Mouse (Mus musculus): Measurements from ENCODE around the gene Fam227a. TPM values are rescaled to one million over a fixed set of nuclear protein-coding genes. Genes with fewer than 3 reads are reported as not detected.
"Not testable (repeated sequence)": the region's sequence is repeated elsewhere in the genome, so short reads cannot be mapped to it uniquely, and the experiment has no call there.

The Fam227a gene
- polyA plus RNA-seq, 1 experiment from 2014 or later: 2.2 TPM

- H3K36me3 ChIP-seq: peaks cover 68% of the 10 kb centered on the region
- WGBS: 88% methylated on average over 11 of the region's 11 CpGs
Observed at GRCm38 (mm10) chr15:79671828-79672348, 13.1 kb upstream of the Fam227a start.

GRCm38 (mm10) chr15:79670972-79671299 lies 12.2 kb upstream of the Fam227a start:
- WGBS: under 1% methylated on average over 37 of the region's 37 CpGs
- peaks cover 68% of the 10 kb centered on the region for H3K36me3 ChIP-seq
- H3K9me3 ChIP-seq: no peaks in the 10 kb centered on the region
- DNase-seq (ENCODE audit: low spot score): no peak
- H3K4me1 ChIP-seq (replicated peaks): peaks cover 6% of the 10 kb centered on the region
- H3K27me3 ChIP-seq (ENCODE audit: insufficient read depth, poor library complexity, severe bottlenecking): no peaks in the 10 kb centered on the region
- peak overlapping the region; percentile 97 for H3K4me3 ChIP-seq
- peak overlapping the region; percentile 92 for H3K27ac ChIP-seq

More at GRCm38 (mm10) chr15:79671828-79672348, 13.1 kb upstream of the Fam227a start:
- not testable (repeated sequence) for H3K4me1 ChIP-seq (replicated peaks); H3K9me3 ChIP-seq; H3K27ac ChIP-seq; DNase-seq (ENCODE audit: low spot score); H3K27me3 ChIP-seq (ENCODE audit: insufficient read depth, poor library complexity, severe bottlenecking)
- H3K4me3 ChIP-seq: peak overlapping the region; percentile 97

GRCm38 (mm10) chr15:79670249-79670971 lies 11.7 kb upstream of the Fam227a start, which contains the start of gene Tomm22:
Gene Tomm22, plus strand, starts transcription at chr15:79670861.
- peak within 1 kb of the TSS; percentile 92 for H3K27ac ChIP-seq
- peaks cover 6% of the 10 kb centered on the region for H3K4me1 ChIP-seq (replicated peaks)
- H3K4me3 ChIP-seq: peak within 1 kb of the TSS; percentile 97
- H3K9me3 ChIP-seq: no peaks in the 10 kb centered on the region
- no peaks in the 10 kb centered on the region for H3K27me3 ChIP-seq (ENCODE audit: insufficient read depth, poor library complexity, severe bottlenecking)
- 20% methylated on average over 33 of the region's 33 CpGs for WGBS
- DNase-seq (ENCODE audit: low spot score): peak; percentile 91
- H3K36me3 ChIP-seq: peaks cover 68% of the 10 kb centered on the region

GRCm38 (mm10) chr15:79669195-79669594 lies 10.4 kb upstream of the Fam227a start:
- Histone ChIP-seq H3K9me3 (no peaks in the 10 kb centered on the region), H3K4me3 (no peak overlapping the region), H3K36me3 (peaks cover 67% of the 10 kb centered on the region), H3K27ac (no peak overlapping the region), H3K4me1 (replicated peaks) (peaks cover 6% of the 10 kb centered on the region), H3K27me3 (ENCODE audit: insufficient read depth, poor library complexity, severe bottlenecking) (no peaks in the 10 kb centered on the region)
- DNase-seq (ENCODE audit: low spot score): no peak
- 80% methylated on average over 10 of the region's 10 CpGs for WGBS

DNA sequence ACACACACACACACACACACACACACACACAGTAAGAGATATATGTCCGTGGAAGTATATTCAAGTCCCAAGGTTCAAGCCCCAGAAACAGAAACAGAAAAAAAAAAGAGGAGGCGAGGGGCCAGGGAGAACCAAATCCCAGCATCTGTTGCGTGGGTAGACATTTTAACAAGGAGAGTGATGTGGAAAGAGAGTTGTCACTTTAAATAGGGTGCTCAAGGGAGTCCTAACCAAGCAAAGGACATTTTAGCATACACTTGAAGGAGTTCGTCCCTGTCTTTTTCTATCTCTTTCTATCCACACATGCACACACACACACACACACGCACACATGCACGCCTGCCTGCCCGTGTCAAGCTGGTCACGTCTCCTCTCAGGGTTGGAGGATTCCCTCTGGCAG lies 5.9 kb upstream of the Fam227a start:
- Histone ChIP-seq H3K36me3 (peaks cover 71% of the 10 kb centered on the region), H3K4me1 (replicated peaks) (peaks cover 8% of the 10 kb centered on the region), H3K9me3 (peaks cover 6% of the 10 kb centered on the region; the same call in 1 of the 2 replicates), H3K27me3 (ENCODE audit: insufficient read depth, poor library complexity, severe bottlenecking) (no peaks in the 10 kb centered on the region), H3K27ac (no peak overlapping the region), H3K4me3 (no peak overlapping the region)
- 91% methylated on average over 8 of the region's 8 CpGs for WGBS
- no peak for DNase-seq (ENCODE audit: low spot score)

DNA sequence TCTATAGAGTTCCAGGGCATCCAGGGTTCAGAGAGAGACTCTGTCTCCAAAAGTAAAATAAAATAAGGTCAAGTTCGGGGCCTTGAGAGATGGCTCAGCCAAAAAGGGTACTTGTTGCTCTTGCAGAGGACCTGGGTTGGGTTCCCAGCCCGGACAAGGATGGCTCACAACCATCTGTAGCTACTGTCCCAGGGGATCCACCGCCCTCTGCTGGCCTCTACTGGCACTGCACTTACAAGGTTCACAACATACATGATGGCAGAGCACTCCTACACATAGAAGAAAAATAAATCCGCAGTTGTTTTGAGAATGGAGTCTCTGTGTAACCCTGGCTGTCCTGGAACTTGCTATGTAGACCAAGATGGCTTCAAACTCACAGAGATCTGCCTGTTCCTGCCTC lies 3.1 kb upstream of the Fam227a start:
- Histone ChIP-seq H3K27me3 (ENCODE audit: insufficient read depth, poor library complexity, severe bottlenecking) (no peaks in the 10 kb centered on the region), H3K4me1 (replicated peaks) (peaks cover 19% of the 10 kb centered on the region), H3K9me3 (peaks cover 6% of the 10 kb centered on the region; the same call in 1 of the 2 replicates), H3K36me3 (peaks cover 55% of the 10 kb centered on the region), H3K4me3 (no peak overlapping the region), H3K27ac (no peak overlapping the region)
- DNase-seq (ENCODE audit: low spot score): peak; percentile 35
- WGBS: 74% methylated on average over 4 of the region's 4 CpGs

- peaks cover 19% of the 10 kb centered on the region for H3K4me1 ChIP-seq (replicated peaks)
- peaks cover 6% of the 10 kb centered on the region; the same call in 1 of the 2 replicates for H3K9me3 ChIP-seq
- peaks cover 29% of the 10 kb centered on the region for H3K36me3 ChIP-seq
- DNase-seq (ENCODE audit: low spot score): peak; percentile 85
- peak overlapping the region; percentile 100 for H3K27ac ChIP-seq
- 4% methylated on average over 16 of the region's 16 CpGs for WGBS
- H3K4me3 ChIP-seq: peak overlapping the region; percentile 84
- no peaks in the 10 kb centered on the region for H3K27me3 ChIP-seq (ENCODE audit: insufficient read depth, poor library complexity, severe bottlenecking)
Observed at GRCm38 (mm10) chr15:79657837-79658530, 772 bp downstream of the Fam227a start.

GRCm38 (mm10) chr15:79656451-79656850 lies 2.3 kb downstream of the Fam227a start:
- Histone ChIP-seq H3K9me3 (0 out of 2 replicates have a peak, but pooled peaks cover 6% of the 10 kb centered on the region), H3K36me3 (peaks cover 26% of the 10 kb centered on the region), H3K4me3 (no peak overlapping the region), H3K4me1 (replicated peaks) (peaks cover 19% of the 10 kb centered on the region), H3K27me3 (ENCODE audit: insufficient read depth, poor library complexity, severe bottlenecking) (no peaks in the 10 kb centered on the region), H3K27ac (no peak overlapping the region)
- WGBS: 95% methylated on average over 14 of the region's 14 CpGs
- no peak for DNase-seq (ENCODE audit: low spot score)

- WGBS: 73% methylated on average over 4 of the region's 4 CpGs
- DNase-seq (ENCODE audit: low spot score): no peak
- H3K27me3 ChIP-seq (ENCODE audit: insufficient read depth, poor library complexity, severe bottlenecking): no peaks in the 10 kb centered on the region
Observed at GRCm38 (mm10) chr15:79651481-79651880, 7.3 kb downstream of the Fam227a start.

GRCm38 (mm10) chr15:79650569-79650968 lies 8.2 kb downstream of the Fam227a start:
- no peak overlapping the region for H3K4me3 ChIP-seq
- no peaks in the 10 kb centered on the region for H3K4me1 ChIP-seq (replicated peaks)
- peaks cover 54% of the 10 kb centered on the region for H3K36me3 ChIP-seq
- peak; percentile 49 for DNase-seq (ENCODE audit: low spot score)
- H3K9me3 ChIP-seq: 0 out of 2 replicates have a peak, but pooled peaks cover 4% of the 10 kb centered on the region
- H3K27me3 ChIP-seq (ENCODE audit: insufficient read depth, poor library complexity, severe bottlenecking): no peaks in the 10 kb centered on the region
- H3K27ac ChIP-seq: no peak overlapping the region

More at GRCm38 (mm10) chr15:79651481-79651880, 7.3 kb downstream of the Fam227a start:
- Histone ChIP-seq H3K36me3 (peaks cover 52% of the 10 kb centered on the region), H3K4me3 (no peak overlapping the region), H3K4me1 (replicated peaks) (no peaks in the 10 kb centered on the region), H3K27ac (no peak overlapping the region), H3K9me3 (0 out of 2 replicates have a peak, but pooled peaks cover 4% of the 10 kb centered on the region)

GRCm38 (mm10) chr15:79648130-79648529 lies 10.6 kb downstream of the Fam227a start:
- Histone ChIP-seq H3K27ac (no peak overlapping the region), H3K4me3 (no peak overlapping the region), H3K27me3 (ENCODE audit: insufficient read depth, poor library complexity, severe bottlenecking) (no peaks in the 10 kb centered on the region), H3K9me3 (0 out of 2 replicates have a peak, but pooled peaks cover 4% of the 10 kb centered on the region), H3K4me1 (replicated peaks) (no peaks in the 10 kb centered on the region), H3K36me3 (peaks cover 61% of the 10 kb centered on the region)
- WGBS: 87% methylated on average over 12 of the region's 12 CpGs
- no peak for DNase-seq (ENCODE audit: low spot score)

DNA sequence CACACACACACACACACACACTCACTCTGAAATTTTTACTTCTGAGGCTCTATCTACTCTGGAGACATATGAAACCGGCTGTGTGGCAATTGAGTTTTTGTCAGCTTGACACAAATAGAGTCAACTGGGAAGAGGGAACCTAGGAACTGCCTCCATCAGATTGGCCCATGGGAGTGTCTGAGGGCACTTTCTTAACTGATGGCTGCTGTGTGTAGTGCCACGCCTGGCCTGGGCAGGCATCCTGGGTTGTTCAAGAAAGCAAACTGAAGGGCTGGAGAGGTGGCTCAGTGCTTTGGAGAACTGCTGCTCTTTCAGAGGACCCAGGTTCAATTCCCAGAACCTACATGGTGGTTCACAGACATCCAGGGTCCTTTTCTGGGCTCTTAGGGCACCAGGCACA lies 13.3 kb downstream of the Fam227a start:
- DNase-seq (ENCODE audit: low spot score): no peak
- H3K4me3 ChIP-seq: no peak overlapping the region
- H3K36me3 ChIP-seq: peaks cover 63% of the 10 kb centered on the region
- H3K27ac ChIP-seq: no peak overlapping the region
- no peaks in the 10 kb centered on the region for H3K27me3 ChIP-seq (ENCODE audit: insufficient read depth, poor library complexity, severe bottlenecking)
- no peaks in the 10 kb centered on the region for H3K9me3 ChIP-seq
- WGBS: 82% methylated on average over 2 of the region's 2 CpGs
- H3K4me1 ChIP-seq (replicated peaks): no peaks in the 10 kb centered on the region

Data from hindbrain, embryonic 10.5 days (tissue).